Mouse (Mus musculus) intestine, embryonic 14.5 days (tissue): Measurements from ENCODE around the gene Sept9. TPM values are rescaled to one million over a fixed set of nuclear protein-coding genes. Genes with fewer than 3 reads are reported as not detected.

ENCODE experiments used
- ATAC-seq: fragments of 200-750 bp; cut with Nextera tagmentation; replicated peaks from 2 replicates; pipeline ENCODE4 v1.8.0; 2017; ENCODE audit warnings: low read depth, moderate number of reproducible peaks, moderate TSS enrichment, moderate library complexity; ENCODE audit not compliant: low FRiP score, low TSS enrichment
- DNase-seq: peaks from one replicate; pipeline ENCODE4 v3.0.0-alpha.2; 2018; ENCODE audit warnings: low spot score
- H3K27ac ChIP-seq: fragments of 300-500 bp; sonication (generic); 2 replicates; pipeline ENCODE4 v1.5.1; 2014; ENCODE audit warnings: low read depth, mild to moderate bottlenecking, control low read depth
- H3K27me3 ChIP-seq: fragments of 300-500 bp; sonication (generic); replicated peaks from 2 replicates; pipeline ENCODE4 v1.6.1; 2014; ENCODE audit warnings: low read length, control low read depth; ENCODE audit not compliant: control insufficient read depth, insufficient read depth
- H3K36me3 ChIP-seq: fragments of 300-500 bp; sonication (generic); 2 replicates; pipeline ENCODE4 v1.6.1; 2014; ENCODE audit warnings: low read length, control low read depth; ENCODE audit not compliant: control insufficient read depth, insufficient read depth
- H3K4me1 ChIP-seq: fragments of 300-500 bp; sonication (generic); replicated peaks from 2 replicates; pipeline ENCODE4 v1.6.1; 2014; ENCODE audit warnings: low read length, control low read depth, mixed read lengths; ENCODE audit not compliant: control insufficient read depth, insufficient read depth
- H3K4me2 ChIP-seq: fragments of 300-500 bp; sonication (generic); 2 replicates; pipeline ENCODE4 v1.6.1; 2014; ENCODE audit warnings: low read length
- H3K4me3 ChIP-seq: fragments of 300-500 bp; sonication (generic); 2 replicates; pipeline ENCODE4 v1.5.1; 2014; ENCODE audit warnings: low read depth, low read length, control low read depth, mixed read lengths
- H3K9ac ChIP-seq: fragments of 300-500 bp; sonication (generic); 2 replicates; pipeline ENCODE4 v1.6.1; 2014; ENCODE audit warnings: mild to moderate bottlenecking, low read length
- H3K9me3 ChIP-seq: fragments of 300-500 bp; sonication (generic); 2 replicates; pipeline ENCODE4 v1.6.1; 2016; ENCODE audit warnings: low read length, control low read depth; ENCODE audit not compliant: control insufficient read depth
- WGBS: fragments of 180-500 bp; shearing (Covaris S2); extraction: QIAGEN DNeasy Blood & Tissue Kit; methylation state at CpG from one replicate; pipeline ENCODE4 v1.1.7; 2014; 5-methylcytosine and 5-hydroxymethylcytosine counted together
- polyA plus RNA-seq: library from polyadenylated mRNA; unstranded; fragments of >200 nt; fragmentation: Nextera tagmentation; extraction: Ambion mirVana; gene quantifications from 2 replicates; pipeline ENCODE4 v1.2.1, GENCODE M21; 2014

Gene Sept9
- polyA plus RNA-seq, 1 experiment from 2014 or later: 143 TPM

DNA sequence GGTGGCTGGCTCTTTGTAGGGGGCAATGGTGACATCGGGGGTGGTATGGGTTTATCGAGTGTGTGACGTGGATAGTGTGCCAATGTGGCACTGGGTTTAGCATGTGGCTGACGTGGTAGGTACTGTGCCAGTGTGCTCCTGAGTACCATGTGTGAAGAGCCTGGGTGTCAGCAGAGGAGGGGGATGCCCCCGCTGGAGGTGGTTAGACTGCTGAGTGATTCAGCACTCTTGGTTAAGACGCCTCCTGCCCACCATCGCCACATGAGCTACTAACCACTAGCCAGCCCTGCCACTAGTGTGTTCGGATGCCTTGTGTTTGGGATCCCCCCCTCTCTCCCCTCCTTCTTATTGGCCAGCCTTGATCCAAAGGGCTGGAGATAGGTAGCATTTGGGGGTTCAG lies 21.3 kb downstream of the Sept9 start:
- H3K4me1 ChIP-seq: 0 out of 2 replicates have a peak, but pooled peaks cover 3% of the 10 kb centered on the region
- H3K27ac ChIP-seq: no peak overlapping the region
- ATAC-seq: no peak
- WGBS: 96% methylated on average over 8 of the region's 8 CpGs
- H3K9me3 ChIP-seq: no peaks in the 10 kb centered on the region
- no peak overlapping the region for H3K4me3 ChIP-seq
- H3K36me3 ChIP-seq: no peaks in the 10 kb centered on the region
- H3K27me3 ChIP-seq: no peaks in the 10 kb centered on the region
- H3K9ac ChIP-seq: no peak overlapping the region
- no peak for DNase-seq
- no peak overlapping the region for H3K4me2 ChIP-seq

DNA sequence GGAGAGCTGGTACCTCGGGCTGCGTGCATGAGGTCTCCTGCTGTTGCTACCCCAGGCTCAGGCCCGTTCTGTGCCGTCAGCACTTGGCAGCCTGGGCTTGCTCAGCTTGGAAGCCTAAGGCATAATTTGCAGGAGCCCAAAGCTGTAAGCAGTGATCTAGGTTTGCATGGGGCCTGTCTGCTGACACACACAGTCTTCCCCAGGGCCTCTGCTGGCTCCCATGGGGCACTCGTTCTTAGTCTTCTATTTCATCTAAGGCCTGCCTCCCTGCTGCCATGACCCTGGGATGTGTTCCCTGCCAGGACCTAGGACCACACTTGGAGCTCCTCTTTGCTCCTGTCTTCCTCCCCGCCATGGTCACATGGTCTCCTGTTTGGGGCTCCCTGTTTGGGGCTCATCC lies 21.7 kb downstream of the Sept9 start:
- 83% methylated on average over 6 of the region's 6 CpGs for WGBS
- Histone ChIP-seq H3K4me2 (no peak overlapping the region), H3K9me3 (no peaks in the 10 kb centered on the region), H3K27me3 (no peaks in the 10 kb centered on the region), H3K27ac (no peak overlapping the region), H3K4me1 (0 out of 2 replicates have a peak, but pooled peaks cover 3% of the 10 kb centered on the region), H3K4me3 (no peak overlapping the region), H3K9ac (no peak overlapping the region), H3K36me3 (no peaks in the 10 kb centered on the region)
- ATAC-seq (no peak), DNase-seq (no peak)

DNA sequence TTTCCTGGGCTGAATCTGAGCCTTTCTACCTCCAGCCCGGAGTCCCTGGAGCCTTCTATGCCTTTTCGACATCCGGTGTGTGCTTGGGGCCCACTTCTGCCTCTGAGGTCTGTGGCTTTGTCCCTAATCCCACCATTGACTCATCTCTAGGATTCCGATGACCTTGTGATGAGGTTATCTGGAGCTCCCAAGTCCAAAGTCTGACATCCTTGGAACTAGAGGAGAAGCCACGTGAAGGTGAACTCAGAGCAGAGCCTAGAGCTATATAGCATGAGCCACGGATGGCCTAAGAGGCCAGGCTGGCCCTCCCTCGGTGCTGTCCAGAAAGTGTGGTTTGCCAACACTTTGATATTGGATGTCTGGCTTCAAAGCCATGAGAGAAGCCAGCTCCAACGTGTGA lies 23.4 kb downstream of the Sept9 start:
- no peak overlapping the region for H3K4me3 ChIP-seq
- no peak overlapping the region for H3K9ac ChIP-seq
- H3K9me3 ChIP-seq: no peaks in the 10 kb centered on the region
- no peaks in the 10 kb centered on the region for H3K36me3 ChIP-seq
- H3K4me2 ChIP-seq: no peak overlapping the region
- DNase-seq (no peak), ATAC-seq (no peak)
- H3K4me1 ChIP-seq: 0 out of 2 replicates have a peak, but pooled peaks cover 3% of the 10 kb centered on the region
- H3K27me3 ChIP-seq: no peaks in the 10 kb centered on the region
- 64% methylated on average over 8 of the region's 8 CpGs for WGBS
- no peak overlapping the region for H3K27ac ChIP-seq

DNA sequence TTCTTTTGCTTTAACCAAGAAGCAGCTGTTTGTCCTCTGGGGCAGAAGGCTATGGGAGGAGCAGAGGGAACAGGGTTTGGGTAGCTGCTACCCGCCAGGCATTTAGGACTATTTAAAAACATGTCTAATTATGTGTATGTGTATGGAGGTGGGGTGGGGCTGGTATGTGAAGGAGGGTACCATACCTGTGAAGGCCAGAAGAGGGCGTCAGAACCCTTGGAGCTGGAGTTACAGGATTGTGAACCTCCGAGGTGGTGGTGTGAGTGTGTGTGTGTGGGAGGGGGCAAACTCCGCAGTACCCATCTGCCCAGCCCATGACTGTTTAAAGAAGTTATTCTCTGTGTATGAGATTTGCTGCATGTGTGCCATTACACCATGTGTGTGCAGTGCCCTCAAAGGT lies 25.3 kb downstream of the Sept9 start:
- 52% methylated on average over 4 of the region's 4 CpGs for WGBS
- Histone ChIP-seq H3K4me1 (peaks cover 8% of the 10 kb centered on the region; the same call in 1 of the 2 replicates), H3K9ac (no peak overlapping the region), H3K4me3 (no peak overlapping the region), H3K27ac (no peak overlapping the region), H3K36me3 (no peaks in the 10 kb centered on the region), H3K27me3 (no peaks in the 10 kb centered on the region), H3K9me3 (no peaks in the 10 kb centered on the region), H3K4me2 (no peak overlapping the region)
- no peak for DNase-seq
- no peak for ATAC-seq

DNA sequence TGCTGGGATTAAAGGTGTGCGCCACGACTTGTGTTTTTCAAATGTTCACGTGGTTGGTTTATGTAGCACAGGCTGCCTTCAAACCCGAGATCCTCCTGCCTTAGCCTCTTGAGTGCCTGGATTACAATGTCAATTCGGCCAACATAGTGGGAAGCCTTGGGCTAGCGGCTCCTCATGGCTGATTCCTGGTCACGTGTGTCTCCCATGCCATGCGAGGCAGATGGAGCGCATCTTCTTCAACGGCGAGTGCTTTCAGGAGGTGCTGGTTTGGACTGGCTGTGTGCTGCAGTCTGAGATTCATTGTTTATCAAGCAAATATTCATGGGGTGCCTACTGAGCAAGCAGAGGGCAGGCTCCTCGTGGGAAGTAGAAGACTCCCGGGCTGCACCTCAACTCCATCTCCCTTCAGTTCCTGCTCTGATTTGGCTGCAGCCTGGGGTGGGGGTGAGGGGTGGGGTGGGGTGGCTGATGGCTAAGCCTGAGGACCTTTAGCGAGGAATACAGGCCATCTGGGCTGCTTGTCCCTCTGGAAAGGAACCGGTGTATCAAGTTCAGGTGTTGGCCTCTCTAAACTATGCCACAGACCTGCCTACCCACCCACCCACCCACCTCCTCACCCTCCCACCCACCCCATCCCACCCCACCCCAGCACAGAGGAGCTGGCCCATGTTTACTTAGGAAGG lies 26.2 kb downstream of the Sept9 start:
- H3K36me3 ChIP-seq: no peaks in the 10 kb centered on the region
- WGBS: 71% methylated on average over 15 of the region's 15 CpGs
- no peak overlapping the region for H3K27ac ChIP-seq
- H3K9ac ChIP-seq: no peak overlapping the region
- no peak overlapping the region for H3K4me2 ChIP-seq
- no peaks in the 10 kb centered on the region for H3K9me3 ChIP-seq
- H3K4me1 ChIP-seq: peaks cover 8% of the 10 kb centered on the region; the same call in 1 of the 2 replicates
- DNase-seq (no peak), ATAC-seq (peak; percentile 36; the same call in 1 of the 2 replicates)
- H3K4me3 ChIP-seq: no peak overlapping the region
- H3K27me3 ChIP-seq: no peaks in the 10 kb centered on the region

DNA sequence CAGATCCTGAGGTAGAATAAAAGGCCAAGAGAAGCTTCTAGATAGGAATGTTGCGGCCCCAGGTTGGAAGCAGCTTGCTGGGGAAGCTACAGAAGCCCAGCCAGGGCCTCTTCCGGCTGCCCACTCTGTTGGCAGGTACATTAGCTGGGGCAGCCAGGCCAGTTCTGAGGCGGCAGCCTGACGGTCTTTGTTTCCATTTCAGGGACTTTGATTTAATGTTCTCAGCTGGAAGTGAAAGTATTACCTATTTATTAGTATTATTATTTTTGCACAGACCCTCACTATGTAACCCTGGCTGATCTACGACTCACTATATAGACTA lies 26.7 kb downstream of the Sept9 start:
- no peaks in the 10 kb centered on the region for H3K36me3 ChIP-seq
- H3K4me1 ChIP-seq: peaks cover 8% of the 10 kb centered on the region; the same call in 1 of the 2 replicates
- H3K27ac ChIP-seq: no peak overlapping the region
- 47% methylated on average over 5 of the region's 5 CpGs for WGBS
- H3K9ac ChIP-seq: no peak overlapping the region
- DNase-seq: no peak
- no peak overlapping the region for H3K4me2 ChIP-seq
- no peak overlapping the region for H3K4me3 ChIP-seq
- H3K9me3 ChIP-seq: no peaks in the 10 kb centered on the region
- no peak for ATAC-seq
- no peaks in the 10 kb centered on the region for H3K27me3 ChIP-seq

DNA sequence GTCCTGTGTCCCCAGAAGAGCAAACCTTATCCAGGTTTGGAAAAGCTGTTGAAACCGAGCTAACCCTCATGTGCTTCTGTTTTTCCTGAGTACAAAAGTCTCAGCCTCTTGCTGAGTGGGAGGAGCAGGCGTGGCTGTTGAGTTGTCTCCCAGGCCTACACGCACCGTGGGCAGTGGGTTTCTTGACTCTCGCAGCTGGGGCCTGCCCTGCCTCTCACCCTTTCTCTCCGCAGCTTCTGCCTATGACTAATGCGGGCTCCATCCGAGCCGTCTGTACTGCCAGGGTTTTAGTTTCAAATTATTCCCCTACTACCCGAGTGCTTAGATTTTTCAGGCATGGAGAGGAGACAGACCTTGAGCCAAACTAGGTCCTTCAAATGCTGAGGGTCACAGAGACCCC lies 28.7 kb downstream of the Sept9 start:
- Histone ChIP-seq H3K4me2 (no peak overlapping the region), H3K4me1 (peaks cover 19% of the 10 kb centered on the region), H3K9ac (no peak overlapping the region), H3K4me3 (no peak overlapping the region), H3K27ac (peak overlapping the region; percentile 17), H3K36me3 (no peaks in the 10 kb centered on the region), H3K27me3 (no peaks in the 10 kb centered on the region), H3K9me3 (no peaks in the 10 kb centered on the region)
- no peak for DNase-seq
- no peak; the same call in 1 of the 2 replicates for ATAC-seq
- 26% methylated on average over 10 of the region's 10 CpGs for WGBS

DNA sequence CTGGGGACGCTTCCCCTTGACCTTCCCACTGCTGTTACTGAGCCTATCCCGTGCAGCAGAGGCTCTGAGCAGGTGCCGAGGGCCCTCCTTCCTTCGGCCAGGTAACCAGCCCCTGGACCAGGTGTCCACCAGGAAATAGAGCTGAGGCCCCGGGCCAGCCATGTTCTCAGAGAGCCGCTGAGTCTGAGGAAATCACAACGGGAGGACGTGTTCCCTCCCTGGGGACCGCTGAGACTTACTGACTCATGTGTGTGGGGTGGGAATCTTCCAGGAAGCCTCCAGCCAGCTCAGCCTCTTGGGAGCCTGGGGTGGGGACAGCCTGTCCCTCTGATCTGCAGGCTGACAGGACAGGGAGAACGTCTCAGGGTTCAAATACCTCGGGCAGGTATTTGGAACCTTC lies 32.1 kb downstream of the Sept9 start:
- no peak overlapping the region for H3K4me3 ChIP-seq
- peaks cover 48% of the 10 kb centered on the region for H3K4me1 ChIP-seq

DNA sequence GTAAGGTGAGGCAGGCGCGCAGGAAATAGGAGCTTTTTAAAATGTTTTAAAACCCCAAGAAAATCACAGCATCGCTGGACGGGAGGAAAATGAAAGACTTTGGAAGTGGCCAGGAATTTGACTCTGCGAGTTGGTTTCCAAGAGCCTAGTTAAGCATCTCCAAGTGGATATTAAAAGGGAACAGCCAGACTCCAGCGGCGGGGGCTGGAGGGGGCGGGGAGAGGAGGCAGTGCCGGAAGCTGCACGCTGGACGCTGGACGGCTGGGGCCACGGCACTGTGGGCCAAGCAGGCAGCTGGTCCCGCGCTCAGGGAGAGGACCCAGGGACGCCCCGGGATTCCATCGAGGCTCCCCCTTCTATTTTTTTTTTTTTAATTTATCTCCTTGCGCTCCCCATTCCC lies 32.6 kb downstream of the Sept9 start:
- H3K36me3 ChIP-seq: no peaks in the 10 kb centered on the region
- peak overlapping the region; percentile 23 for H3K9ac ChIP-seq
- peak overlapping the region; percentile 57 for H3K4me2 ChIP-seq
- H3K27me3 ChIP-seq: no peaks in the 10 kb centered on the region
- 24% methylated on average over 19 of the region's 19 CpGs for WGBS
- no peaks in the 10 kb centered on the region for H3K9me3 ChIP-seq
- peak; percentile 71 for DNase-seq
- H3K27ac ChIP-seq: peak overlapping the region; percentile 65
- H3K4me1 ChIP-seq: peaks cover 48% of the 10 kb centered on the region
- H3K4me3 ChIP-seq: peak overlapping the region; percentile 29
- 0 out of 2 replicates have a peak, but pooled peaks have one; percentile 24 for ATAC-seq

More for the DNA sequence above, 32.1 kb downstream of the Sept9 start:
- Histone ChIP-seq H3K36me3 (no peaks in the 10 kb centered on the region), H3K9ac (peak overlapping the region; percentile 23), H3K27me3 (no peaks in the 10 kb centered on the region), H3K27ac (peak overlapping the region; percentile 65), H3K4me2 (peak overlapping the region; percentile 57), H3K9me3 (no peaks in the 10 kb centered on the region)
- DNase-seq (no peak), ATAC-seq (0 out of 2 replicates have a peak, but pooled peaks have one; percentile 20)
- WGBS: 51% methylated on average over 11 of the region's 11 CpGs
